Mouse (Mus musculus): ENCODE measurements around the gene Rexo1. TPM values are rescaled to one million over a fixed set of nuclear protein-coding genes. Genes with fewer than 3 reads are reported as not detected.

The Rexo1 gene
- polyA plus RNA-seq, 1 experiment from 2014 or later, result 34.7 TPM

DNA sequence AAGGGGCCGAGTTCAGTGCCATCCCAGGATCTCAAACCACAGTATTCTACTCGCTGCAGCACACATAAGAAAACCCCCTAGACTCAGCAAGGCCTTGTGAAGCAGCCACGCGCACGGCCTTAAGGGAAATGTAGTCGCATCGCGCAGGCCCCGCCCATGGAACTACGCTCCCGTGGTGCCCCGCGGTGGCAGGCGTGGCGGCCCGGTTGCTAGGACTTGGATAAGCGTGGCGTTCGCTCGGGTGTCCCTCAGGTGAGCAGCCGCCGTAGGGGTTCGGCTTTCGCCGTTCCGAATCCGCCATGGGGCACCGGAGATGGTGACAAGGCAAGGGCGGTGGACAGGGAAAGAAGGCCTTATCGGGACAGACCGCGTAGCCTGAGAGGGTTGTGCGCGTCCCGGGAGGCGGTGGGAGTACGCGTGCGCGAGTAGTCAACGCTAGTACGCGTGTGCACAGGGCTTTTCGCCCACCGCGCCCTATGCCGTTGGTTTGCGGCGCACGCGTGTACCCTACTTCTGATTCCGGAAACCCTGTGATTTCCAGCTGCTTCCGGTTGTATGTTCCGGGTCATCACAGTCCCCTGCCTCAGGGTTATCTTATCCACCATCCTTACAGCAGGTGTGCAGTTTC lies 41.5 kb upstream of the Rexo1 start, which contains the start of the genes Scamp4 and Adat3:
Gene Scamp4, plus strand, starts transcription at position 175 of the 628 bp plus-strand sequence.
Gene Adat3, plus strand, starts transcription at position 183 of the 628 bp plus-strand sequence.
- H3K9me3 ChIP-seq, result no peaks in the 10 kb centered on the region
- H3K27ac ChIP-seq (replicated peaks), result peak within 1 kb of the TSS; percentile 89
- under 1% methylated on average over 54 of the region's 54 CpGs for WGBS
- peaks cover 29% of the 10 kb centered on the region for H3K36me3 ChIP-seq (replicated peaks)
- H3K4me3 ChIP-seq, result peak within 1 kb of the TSS; percentile 85
- H3K27me3 ChIP-seq (replicated peaks; ENCODE audit: low read depth, poor library complexity, severe bottlenecking), result no peaks in the 10 kb centered on the region
- H3K4me1 ChIP-seq, result peaks cover 24% of the 10 kb centered on the region
- DNase-seq (ENCODE audit: low spot score), result peak; percentile 95

DNA sequence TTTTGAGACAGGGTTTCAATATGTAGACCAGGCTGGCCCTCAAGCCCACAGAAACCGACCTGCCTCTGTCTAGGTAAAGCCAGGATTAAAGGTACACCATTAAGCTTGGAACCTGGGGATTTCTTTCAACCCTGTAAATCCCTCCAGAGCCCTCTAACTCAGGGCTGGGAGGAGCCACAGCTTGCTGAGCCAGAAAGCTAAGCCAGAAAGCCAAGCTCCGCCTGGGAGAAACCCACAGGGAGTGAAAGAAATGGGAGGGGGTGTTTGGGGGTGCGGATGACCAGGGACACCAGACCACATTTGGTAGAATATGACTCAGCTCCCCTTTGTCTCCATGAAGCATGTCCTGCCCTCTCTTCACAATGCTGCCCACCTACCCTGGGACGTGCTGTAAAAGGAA lies 35.0 kb upstream of the Rexo1 start:
- DNase-seq (ENCODE audit: low spot score), result no peak
- 0 out of 2 replicates have a peak overlapping the region, but pooled peaks have one; percentile 11 for H3K4me3 ChIP-seq
- H3K36me3 ChIP-seq (replicated peaks), result no peaks in the 10 kb centered on the region
- WGBS, result 47% methylated on average over 4 of the region's 4 CpGs
- H3K27ac ChIP-seq (replicated peaks), result no peak overlapping the region
- no peaks in the 10 kb centered on the region for H3K9me3 ChIP-seq
- H3K4me1 ChIP-seq, result no peaks in the 10 kb centered on the region
- no peaks in the 10 kb centered on the region for H3K27me3 ChIP-seq (replicated peaks; ENCODE audit: low read depth, poor library complexity, severe bottlenecking)

DNA sequence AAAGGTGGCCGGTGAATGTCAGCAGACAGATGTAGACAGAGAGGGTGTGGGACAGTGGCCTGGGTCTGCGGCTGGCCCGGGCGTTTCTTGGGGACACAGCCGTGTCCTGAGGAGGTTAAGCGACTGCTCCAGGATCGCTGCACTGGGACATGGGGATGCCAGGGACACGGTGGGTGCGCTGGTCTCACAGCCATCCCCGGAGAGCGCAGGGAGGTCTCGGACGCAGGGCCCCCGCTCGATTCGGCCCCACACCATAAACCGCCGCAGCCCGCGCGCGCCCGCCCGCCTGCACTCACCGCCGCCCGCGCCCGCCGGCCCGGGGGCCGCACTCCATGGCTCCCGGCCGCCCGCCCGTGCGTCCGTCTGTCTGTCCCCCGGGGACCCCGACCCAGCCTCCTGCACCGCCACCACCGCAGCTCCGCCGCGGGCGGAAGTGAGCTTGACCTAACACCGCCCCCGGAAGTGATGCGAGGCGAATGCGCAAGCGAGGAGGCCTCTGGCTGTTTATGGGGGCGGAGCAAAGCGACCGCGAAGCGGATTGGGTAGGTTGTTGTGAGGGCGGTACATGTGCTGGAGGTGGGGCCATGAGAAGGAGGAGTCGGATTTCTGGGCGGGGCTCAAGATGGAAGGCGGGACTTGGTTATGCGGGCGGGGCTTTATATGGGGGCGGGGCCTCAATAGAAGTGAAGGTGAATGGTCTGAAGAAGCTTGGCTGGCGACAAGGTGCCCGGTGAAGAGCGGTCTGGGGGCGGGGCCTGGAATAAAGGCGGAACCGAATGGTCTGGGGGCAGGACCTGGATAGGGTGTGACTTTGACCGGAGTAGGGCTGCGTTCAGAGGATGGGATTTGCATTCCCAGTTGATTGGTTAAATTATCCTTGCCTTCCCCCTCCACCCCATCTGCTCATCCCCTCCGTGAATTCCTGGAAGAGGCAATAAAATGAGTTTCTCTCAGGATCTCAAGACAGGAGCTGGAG lies 28.8 kb upstream of the Rexo1 start, which contains the start of gene Abhd17a:
Gene Abhd17a, minus strand, starts transcription at position 463 of the 976 bp plus-strand sequence.
- Histone ChIP-seq H3K36me3 (replicated peaks) (peaks cover 17% of the 10 kb centered on the region), H3K9me3 (no peaks in the 10 kb centered on the region), H3K27ac (replicated peaks) (peak within 1 kb of the TSS; percentile 88), H3K27me3 (replicated peaks; ENCODE audit: low read depth, poor library complexity, severe bottlenecking) (no peaks in the 10 kb centered on the region), H3K4me1 (peaks cover 37% of the 10 kb centered on the region), H3K4me3 (peak within 1 kb of the TSS; percentile 93)
- DNase-seq (ENCODE audit: low spot score), result peak; percentile 99
- WGBS, result under 1% methylated on average over 73 of the region's 73 CpGs

DNA sequence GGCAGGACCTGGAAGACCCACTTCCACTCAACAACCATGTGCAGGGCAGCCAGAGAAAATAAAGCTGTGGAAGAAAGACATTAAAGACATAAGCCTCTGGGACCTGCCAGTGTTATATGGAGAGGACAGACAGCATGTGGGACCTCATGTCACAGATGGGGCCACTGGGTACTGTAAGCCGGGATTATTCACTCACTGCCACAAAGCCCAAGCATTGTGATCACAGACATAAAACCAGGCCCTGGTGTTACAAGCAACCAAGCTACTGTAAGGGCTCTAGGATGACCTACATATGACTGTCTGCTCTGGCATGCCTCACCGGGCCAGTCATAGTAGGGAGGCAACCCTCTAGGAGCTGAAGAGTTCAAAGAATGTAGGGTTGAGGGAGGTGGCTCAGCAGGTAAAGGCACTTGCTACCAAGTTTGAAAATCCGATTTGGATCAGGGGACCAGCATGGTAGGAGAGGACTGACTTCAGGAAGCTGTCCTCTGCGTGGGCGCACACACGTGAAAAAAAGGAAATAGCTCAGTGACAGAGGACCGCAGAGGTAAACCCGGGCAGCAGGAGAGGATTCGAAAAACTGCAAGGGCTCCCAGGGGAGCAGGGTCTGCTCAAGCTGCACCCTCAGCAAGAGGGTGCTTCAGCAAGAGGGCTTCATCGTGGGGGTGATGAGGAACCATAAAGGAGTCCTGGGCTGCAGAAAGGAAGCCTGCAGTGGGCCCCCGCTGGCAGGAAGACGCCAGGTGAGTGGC lies 27.9 kb upstream of the Rexo1 start:
- Histone ChIP-seq H3K4me3 (peak overlapping the region; percentile 93), H3K36me3 (replicated peaks) (peaks cover 26% of the 10 kb centered on the region), H3K4me1 (peaks cover 45% of the 10 kb centered on the region), H3K9me3 (no peaks in the 10 kb centered on the region), H3K27me3 (replicated peaks; ENCODE audit: low read depth, poor library complexity, severe bottlenecking) (no peaks in the 10 kb centered on the region), H3K27ac (replicated peaks) (peak overlapping the region; percentile 88)
- DNase-seq (ENCODE audit: low spot score), result no peak
- WGBS, result 23% methylated on average over 12 of the region's 12 CpGs

DNA sequence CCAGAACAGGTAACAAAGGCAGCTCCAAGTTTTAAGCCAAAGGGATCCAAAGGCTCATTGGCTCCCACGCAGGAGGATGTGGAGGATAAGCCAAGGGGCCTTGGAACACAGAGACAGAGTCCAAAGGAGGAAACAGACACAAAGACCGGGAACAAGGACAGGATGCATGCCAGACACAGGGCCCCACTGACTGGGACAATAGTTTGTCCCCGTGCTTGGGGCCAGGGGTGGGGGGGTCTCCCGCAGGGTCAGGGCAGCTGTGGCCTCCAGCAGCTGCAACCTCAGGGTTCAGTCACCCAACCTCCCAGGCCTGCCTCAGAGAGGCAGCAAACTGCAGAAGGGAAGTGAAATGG lies 25.9 kb upstream of the Rexo1 start:
- Histone ChIP-seq H3K27me3 (replicated peaks; ENCODE audit: low read depth, poor library complexity, severe bottlenecking) (no peaks in the 10 kb centered on the region), H3K27ac (replicated peaks) (peak overlapping the region; percentile 78; the same call in 1 of the 2 replicates), H3K4me3 (peak overlapping the region; percentile 35; the same call in 1 of the 2 replicates), H3K9me3 (no peaks in the 10 kb centered on the region), H3K4me1 (peaks cover 53% of the 10 kb centered on the region), H3K36me3 (replicated peaks) (peaks cover 44% of the 10 kb centered on the region)
- WGBS, result 40% methylated on average over 4 of the region's 4 CpGs
- DNase-seq (ENCODE audit: low spot score), result peak; percentile 36

DNA sequence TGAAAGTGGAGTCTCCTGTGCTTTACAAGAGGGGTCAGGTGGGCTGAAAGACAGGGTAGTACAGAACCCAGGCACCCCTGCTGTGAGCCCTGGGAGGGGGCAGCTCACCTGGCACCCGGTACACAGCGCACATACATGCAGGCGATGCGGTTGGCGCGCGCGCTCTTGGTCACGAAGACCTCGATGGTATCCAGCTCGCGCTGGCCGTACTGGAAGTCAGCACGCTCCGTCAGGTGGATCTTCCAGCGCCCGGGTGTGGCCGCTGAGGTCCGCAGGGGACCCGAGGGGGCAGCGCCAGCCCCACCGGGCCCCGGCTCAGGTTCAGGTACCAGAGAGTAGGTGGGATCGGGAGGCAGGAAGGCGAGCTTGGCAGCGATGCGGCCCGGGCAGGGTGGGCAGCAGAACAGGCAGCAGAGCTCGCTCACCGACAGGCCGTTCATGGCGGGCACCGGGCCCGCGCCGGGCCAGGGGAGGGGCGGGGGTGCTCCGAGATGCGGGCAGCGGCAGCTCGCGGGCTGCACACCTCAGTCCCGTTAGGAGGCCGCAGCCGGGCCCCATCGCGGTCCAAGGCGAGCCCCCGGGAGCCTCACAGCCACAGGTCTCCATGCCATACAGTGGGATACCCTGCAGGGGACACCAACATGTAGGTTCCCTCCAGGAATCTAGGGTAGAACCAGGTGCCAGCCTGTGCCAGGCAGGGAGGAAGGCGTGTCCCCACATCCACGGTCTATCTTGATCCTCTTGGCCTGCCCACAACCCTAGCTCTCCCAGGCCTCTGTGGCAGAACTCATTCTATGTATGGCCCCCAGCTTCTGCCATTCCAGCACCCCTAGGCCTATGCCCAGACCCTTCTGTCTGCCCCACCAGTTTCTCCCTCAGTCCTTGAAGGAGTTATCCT lies 25.3 kb upstream of the Rexo1 start:
- Histone ChIP-seq H3K4me3 (peak overlapping the region; percentile 35), H3K27me3 (replicated peaks; ENCODE audit: low read depth, poor library complexity, severe bottlenecking) (no peaks in the 10 kb centered on the region), H3K9me3 (no peaks in the 10 kb centered on the region), H3K36me3 (replicated peaks) (peaks cover 48% of the 10 kb centered on the region), H3K27ac (replicated peaks) (peak overlapping the region; percentile 78), H3K4me1 (peaks cover 53% of the 10 kb centered on the region)
- no peak for DNase-seq (ENCODE audit: low spot score)
- 96% methylated on average over 51 of the region's 51 CpGs for WGBS

DNA sequence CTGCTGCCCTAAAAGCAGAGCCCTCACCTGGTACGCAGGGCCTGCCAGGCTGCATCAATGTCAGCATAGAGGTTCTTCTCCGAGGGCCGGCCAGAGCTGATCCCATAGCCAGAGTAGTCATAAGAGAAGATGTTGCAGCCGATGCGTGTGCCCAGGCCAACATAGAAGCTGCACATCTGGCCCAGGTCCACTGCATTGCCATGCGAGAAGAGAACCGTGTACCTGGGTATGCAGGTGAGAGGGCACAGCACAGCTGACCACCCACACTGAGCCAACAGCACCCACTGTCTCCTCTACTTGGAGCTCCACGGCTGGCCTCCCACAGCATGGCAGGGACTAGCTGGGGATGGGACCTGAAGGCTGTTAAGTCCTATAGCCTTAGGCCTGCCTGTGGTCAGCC lies 24.2 kb upstream of the Rexo1 start:
- peaks cover 53% of the 10 kb centered on the region for H3K4me1 ChIP-seq
- no peaks in the 10 kb centered on the region for H3K27me3 ChIP-seq (replicated peaks; ENCODE audit: low read depth, poor library complexity, severe bottlenecking)
- peaks cover 56% of the 10 kb centered on the region for H3K36me3 ChIP-seq (replicated peaks)
- WGBS, result 95% methylated on average over 8 of the region's 8 CpGs
- no peak overlapping the region; the same call in 1 of the 2 replicates for H3K27ac ChIP-seq (replicated peaks)
- H3K9me3 ChIP-seq, result no peaks in the 10 kb centered on the region
- no peak for DNase-seq (ENCODE audit: low spot score)
- H3K4me3 ChIP-seq, result peak overlapping the region; percentile 35

DNA sequence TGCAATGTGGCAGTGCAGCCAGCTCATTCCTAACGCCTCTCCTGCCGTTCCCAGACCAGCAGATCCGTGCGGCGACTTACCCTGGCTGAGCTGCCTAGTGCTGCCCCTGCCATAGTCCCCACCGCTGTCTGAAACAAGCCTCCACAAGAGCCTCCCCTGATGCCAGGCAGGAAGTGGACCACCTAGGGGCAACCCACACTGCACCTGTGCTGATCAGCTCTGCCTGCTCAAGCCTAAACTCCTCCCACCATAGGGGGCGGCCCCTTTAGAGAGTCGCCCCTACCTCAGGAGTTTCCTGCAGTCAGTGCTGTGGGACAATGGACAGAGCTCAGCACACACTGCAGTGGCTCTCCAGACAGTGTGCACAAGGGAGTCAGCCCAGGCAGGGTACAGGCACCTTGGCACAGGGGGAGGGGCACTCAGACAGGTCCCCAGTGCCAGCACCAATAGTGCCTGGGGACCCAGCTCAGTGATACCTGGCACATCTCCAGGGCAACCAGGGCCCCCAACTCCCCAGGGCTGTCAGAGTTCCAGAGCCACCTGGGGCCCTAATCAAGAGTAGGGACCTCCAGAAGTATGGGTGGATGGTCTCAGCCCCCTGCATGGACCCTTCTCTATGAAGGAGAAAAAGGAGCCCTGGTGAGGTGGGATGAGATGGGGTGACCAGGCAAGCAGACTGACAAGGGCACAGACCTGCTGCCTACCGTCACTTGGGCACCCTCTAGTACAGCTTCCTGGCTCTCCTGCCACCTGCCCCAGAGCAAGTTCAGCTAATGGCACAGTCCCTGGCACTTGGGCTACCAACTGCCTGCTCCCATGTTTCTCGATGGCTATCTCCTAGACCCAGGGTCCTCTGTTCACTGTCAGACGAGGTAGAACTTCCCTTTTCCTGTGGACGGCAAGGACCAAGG lies 23.5 kb upstream of the Rexo1 start:
- no peak for DNase-seq (ENCODE audit: low spot score)
- Histone ChIP-seq H3K4me3 (peak overlapping the region; percentile 8; the same call in 1 of the 2 replicates), H3K27ac (replicated peaks) (no peak overlapping the region), H3K36me3 (replicated peaks) (peaks cover 56% of the 10 kb centered on the region), H3K9me3 (no peaks in the 10 kb centered on the region), H3K27me3 (replicated peaks; ENCODE audit: low read depth, poor library complexity, severe bottlenecking) (no peaks in the 10 kb centered on the region), H3K4me1 (peaks cover 52% of the 10 kb centered on the region)
- WGBS, result 75% methylated on average over 12 of the region's 12 CpGs

DNA sequence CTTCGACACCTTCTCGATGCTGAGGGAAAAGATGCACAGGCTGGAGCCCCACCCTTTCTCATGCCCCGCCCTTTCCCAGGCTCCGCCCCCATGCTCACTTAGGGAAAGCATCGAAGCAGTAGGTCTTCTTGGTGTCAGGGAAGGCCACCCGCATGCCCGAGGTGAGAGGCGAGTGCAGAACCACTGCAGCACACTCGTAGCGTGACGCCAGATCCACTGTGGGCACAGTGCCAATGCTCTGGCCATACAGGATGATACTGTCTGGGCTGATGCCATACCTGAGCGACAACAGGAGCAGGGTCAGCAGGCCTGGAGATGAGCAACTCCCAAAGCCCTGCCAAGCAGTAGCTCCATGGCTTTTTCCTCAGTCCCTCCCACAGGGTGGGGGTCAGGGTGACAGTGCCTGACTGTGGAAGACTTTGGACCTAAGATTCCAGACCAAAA lies 22.7 kb upstream of the Rexo1 start:
- DNase-seq (ENCODE audit: low spot score), result no peak
- H3K4me1 ChIP-seq, result peaks cover 50% of the 10 kb centered on the region
- peaks cover 56% of the 10 kb centered on the region for H3K36me3 ChIP-seq (replicated peaks)
- WGBS, result 70% methylated on average over 12 of the region's 12 CpGs
- H3K9me3 ChIP-seq, result no peaks in the 10 kb centered on the region
- H3K27me3 ChIP-seq (replicated peaks; ENCODE audit: low read depth, poor library complexity, severe bottlenecking), result no peaks in the 10 kb centered on the region
- 0 out of 2 replicates have a peak overlapping the region, but pooled peaks have one; percentile 23 for H3K4me3 ChIP-seq
- H3K27ac ChIP-seq (replicated peaks), result no peak overlapping the region

DNA sequence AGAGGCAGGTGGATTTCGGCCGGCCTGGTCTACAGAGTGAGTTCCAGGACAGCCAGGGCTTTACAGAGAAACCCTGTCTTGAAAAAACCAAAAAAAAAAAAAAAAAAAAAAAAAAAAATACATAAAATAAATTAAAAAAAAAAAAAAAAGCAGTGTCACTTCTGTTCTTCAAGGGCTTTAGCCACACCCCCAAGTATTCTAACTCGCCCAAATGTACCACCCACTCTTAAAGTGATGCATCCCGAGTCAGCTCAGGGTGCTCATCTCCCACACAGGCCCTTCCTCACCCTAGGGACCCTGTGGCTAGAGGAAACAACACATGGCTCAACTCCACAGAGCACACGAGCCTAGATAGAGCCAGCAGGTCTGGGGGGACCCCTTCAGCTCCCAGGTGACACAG lies 21.7 kb upstream of the Rexo1 start:
- H3K4me3 ChIP-seq, result no peak overlapping the region
- peaks cover 50% of the 10 kb centered on the region for H3K4me1 ChIP-seq
- H3K36me3 ChIP-seq (replicated peaks), result peaks cover 56% of the 10 kb centered on the region
- no peak for DNase-seq (ENCODE audit: low spot score)
- WGBS, result 85% methylated on average over 5 of the region's 5 CpGs
- H3K27me3 ChIP-seq (replicated peaks; ENCODE audit: low read depth, poor library complexity, severe bottlenecking), result no peaks in the 10 kb centered on the region
- no peak overlapping the region for H3K27ac ChIP-seq (replicated peaks)
- H3K9me3 ChIP-seq, result no peaks in the 10 kb centered on the region
